Mouse (Mus musculus) C2C12 (cell line): ENCODE data around the gene Phlpp1.

ENCODE experiments used
- CTCF ChIP-seq: IDR thresholded peaks from one replicate; pipeline ENCODE4 v1.5.1; 2011; ENCODE audit not compliant: control insufficient read depth, insufficient read depth, insufficient read length
- MYOD1 ChIP-seq: IDR thresholded peaks from one replicate; pipeline ENCODE4 v1.6.1; 2011; ENCODE audit warnings: low read depth; ENCODE audit not compliant: control insufficient read depth, insufficient read length
- MYOG ChIP-seq: IDR thresholded peaks from one replicate; pipeline ENCODE4 v1.6.1; 2011; ENCODE audit not compliant: control insufficient read depth, insufficient read length; ENCODE audit errors: extremely low read depth
- USF1 ChIP-seq: IDR thresholded peaks from one replicate; pipeline ENCODE4 v1.6.1; 2011; ENCODE audit warnings: low read depth, mild to moderate bottlenecking, control low read depth, moderate library complexity

GRCm38 (mm10) chr1:106187480-106187879 is 15.9 kb downstream of the Phlpp1 start:
- TF ChIP-seq CTCF: no peak
- no peak for TF ChIP-seq MYOD1
- TF ChIP-seq USF1: no peak
- TF ChIP-seq MYOG: no peak
